8 mouse cellular contexts compared by ENCODE assay signal in genomic region chr5:107166659-107167370, GRCm38 (mm10).
DNase-seq lines count a peak whose midpoint lies in the region; ATAC-seq and TF ChIP-seq lines count a peak whose summit lies in the region.

No protein-coding gene starts in this region.

- H3K36me3 ChIP-seq in hindbrain, embryonic 10.5 days = no peaks in the 10 kb centered on the region
- H3K36me3 ChIP-seq in hindbrain, embryonic 14.5 days (replicated peaks; ENCODE audit: control insufficient read depth, insufficient read depth) = no peaks in the 10 kb centered on the region
- no peaks in the 10 kb centered on the region for H3K36me3 ChIP-seq in embryonic facial prominence, embryonic 10.5 days (replicated peaks)
- H3K36me3 ChIP-seq in lung, embryonic 14.5 days (ENCODE audit: insufficient read depth) = no peaks in the 10 kb centered on the region

- H3K4me3 ChIP-seq in hindbrain, embryonic 10.5 days = no peak overlapping the region
- no peak overlapping the region for H3K4me3 ChIP-seq in hindbrain, embryonic 14.5 days (replicated peaks; ENCODE audit: low read length)
- H3K4me3 ChIP-seq in embryonic facial prominence, embryonic 10.5 days = peak overlapping the region; percentile 11; the same call in 1 of the 2 replicates
- no peak overlapping the region for H3K4me3 ChIP-seq in lung, embryonic 14.5 days (ENCODE audit: low read depth, low read length)

- peak overlapping the region; percentile 35; the same call in 1 of the 2 replicates for H3K27ac ChIP-seq in hindbrain, embryonic 10.5 days
- H3K27ac ChIP-seq in hindbrain, embryonic 14.5 days = no peak overlapping the region
- H3K27ac ChIP-seq in embryonic facial prominence, embryonic 10.5 days (replicated peaks) = peak overlapping the region; percentile 84
- H3K27ac ChIP-seq in lung, embryonic 14.5 days (ENCODE audit: low read depth) = peak overlapping the region; percentile 86

- TF ChIP-seq CTCF in lung, embryonic 14.5 days (IDR thresholded peaks at IDR 0.05; ENCODE audit: low read depth) = no peak

- 70% methylated on average over 11 of the region's 11 CpGs for WGBS in hindbrain, embryonic 10.5 days
- 81% methylated on average over 11 of the region's 11 CpGs for WGBS in hindbrain, embryonic 14.5 days
- 60% methylated on average over 11 of the region's 11 CpGs for WGBS in embryonic facial prominence, embryonic 10.5 days
- WGBS in lung, embryonic 14.5 days = 26% methylated on average over 11 of the region's 11 CpGs

- H3K4me1 ChIP-seq in hindbrain, embryonic 10.5 days (replicated peaks) = peaks cover 22% of the 10 kb centered on the region
- H3K4me1 ChIP-seq in hindbrain, embryonic 14.5 days (replicated peaks; ENCODE audit: control insufficient read depth, insufficient read depth, low read length) = peaks cover 7% of the 10 kb centered on the region; the same call in 1 of the 2 replicates
- peaks cover 73% of the 10 kb centered on the region for H3K4me1 ChIP-seq in embryonic facial prominence, embryonic 10.5 days
- peaks cover 26% of the 10 kb centered on the region for H3K4me1 ChIP-seq in lung, embryonic 14.5 days (ENCODE audit: insufficient read depth)

- ATAC-seq in hindbrain, embryonic 14.5 days (ENCODE audit: low FRiP score) = no peak
- peak; percentile 8; the same call in 1 of the 2 replicates for ATAC-seq in lung, embryonic 14.5 days (ENCODE audit: insufficient read depth)
- no peak for ATAC-seq in CD4-positive, CD25-positive, alpha-beta regulatory T cell, adult 4 months

- H3K9ac ChIP-seq in hindbrain, embryonic 14.5 days = no peak overlapping the region
- H3K9ac ChIP-seq in lung, embryonic 14.5 days = no peak overlapping the region; the same call in 1 of the 2 replicates

- no peak overlapping the region for H3K4me2 ChIP-seq in hindbrain, embryonic 14.5 days (replicated peaks)
- H3K4me2 ChIP-seq in lung, embryonic 14.5 days = peak overlapping the region; percentile 49

- no peaks in the 10 kb centered on the region for H3K27me3 ChIP-seq in hindbrain, embryonic 10.5 days (ENCODE audit: insufficient read depth, poor library complexity, severe bottlenecking)
- H3K27me3 ChIP-seq in hindbrain, embryonic 14.5 days (ENCODE audit: control insufficient read depth, insufficient read depth, low read length) = no peaks in the 10 kb centered on the region
- no peaks in the 10 kb centered on the region for H3K27me3 ChIP-seq in embryonic facial prominence, embryonic 10.5 days (replicated peaks; ENCODE audit: low read depth, poor library complexity, severe bottlenecking)
- no peaks in the 10 kb centered on the region for H3K27me3 ChIP-seq in lung, embryonic 14.5 days (ENCODE audit: insufficient read depth, low read length)

- DNase-seq in hindbrain, embryonic 10.5 days (ENCODE audit: low spot score) = no peak
- DNase-seq in hindbrain, embryonic 14.5 days (ENCODE audit: low spot score) = no peak
- no peak for DNase-seq in embryonic facial prominence, embryonic 10.5 days (ENCODE audit: low spot score)
- DNase-seq in heart, postnatal 25 days (ENCODE audit: low spot score) = peak; percentile 66
- DNase-seq in lung, embryonic 14.5 days = peak; percentile 25
- DNase-seq in testis, postnatal 10 days (ENCODE audit: low spot score) = no peak
- no peak for DNase-seq in cerebellum, adult 9-10 months

- intact Hi-C loops in heart, postnatal 25 days (cut with DNase I) = loop anchor here (5.0 kb wide), 2 partner anchors 35 to 80 kb away; no protein-coding TSS in a partner anchor

- H3K9me3 ChIP-seq in hindbrain, embryonic 10.5 days = no peaks in the 10 kb centered on the region
- H3K9me3 ChIP-seq in hindbrain, embryonic 14.5 days (ENCODE audit: control insufficient read depth, low read length) = no peaks in the 10 kb centered on the region
- no peaks in the 10 kb centered on the region for H3K9me3 ChIP-seq in embryonic facial prominence, embryonic 10.5 days
- H3K9me3 ChIP-seq in lung, embryonic 14.5 days (ENCODE audit: low read depth, low read length) = no peaks in the 10 kb centered on the region

Comparison
In these comparisons a context has a peak if more than half of its experiments do, and no peak if none do; other contexts are left out.
1. DNase-seq: peak in heart, postnatal 25 days (single experiment) and lung, embryonic 14.5 days (single experiment); none in hindbrain, embryonic 10.5 days (single experiment), hindbrain, embryonic 14.5 days (single experiment), embryonic facial prominence, embryonic 10.5 days (single experiment), testis, postnatal 10 days (single experiment) and cerebellum, adult 9-10 months (single experiment).